Mouse (Mus musculus) lung, postnatal 0 days (tissue): ENCODE data around the gene Nap1l4.

ENCODE experiments used
- CTCF ChIP-seq: IDR thresholded peaks from 2 replicates; pipeline ENCODE4 v1.5.1; 2016; ENCODE audit warnings: antibody characterized with exemption, mild to moderate bottlenecking
- EP300 ChIP-seq: IDR thresholded peaks from 2 replicates; pipeline ENCODE4 v1.6.1; 2016; ENCODE audit warnings: antibody characterized with exemption, mild to moderate bottlenecking, control low read depth

- TF ChIP-seq CTCF (no peak), EP300 (no peak)
Measured at GRCm38 (mm10) chr7:143489735-143490134, 59.2 kb downstream of the Nap1l4 start.
